Mouse (Mus musculus) neural tube, embryonic 13.5 days (tissue): ENCODE results near the gene Tln2. TPM values are rescaled to one million over a fixed set of nuclear protein-coding genes. Genes with fewer than 3 reads are reported as not detected.
"Not testable (repeated sequence)": the region's sequence is repeated elsewhere in the genome, so short reads cannot be mapped to it uniquely, and the experiment has no call there.

Source experiments
- ATAC-seq: fragments of 200-750 bp; cut with Nextera tagmentation; 2 replicates; pipeline ENCODE4 v1.8.0; 2017; ENCODE audit warnings: low read depth, mild to moderate bottlenecking, moderate TSS enrichment, moderate library complexity
- H3K27ac ChIP-seq: fragments of 300-500 bp; sonication (generic); replicated peaks from 2 replicates; pipeline ENCODE4 v1.5.1; 2015; ENCODE audit warnings: moderate library complexity, mild to moderate bottlenecking, inconsistent platforms
- H3K27me3 ChIP-seq: fragments of 300-500 bp; sonication (generic); 2 replicates; pipeline ENCODE4 v1.6.1; 2015; ENCODE audit warnings: mild to moderate bottlenecking, inconsistent platforms
- H3K36me3 ChIP-seq: fragments of 300-500 bp; sonication (generic); 2 replicates; pipeline ENCODE4 v1.6.1; 2015; ENCODE audit warnings: mild to moderate bottlenecking, inconsistent platforms
- H3K4me1 ChIP-seq: fragments of 300-500 bp; sonication (generic); replicated peaks from 2 replicates; pipeline ENCODE4 v1.6.1; 2015; ENCODE audit warnings: inconsistent platforms
- H3K4me2 ChIP-seq: fragments of 300-500 bp; sonication (generic); 2 replicates; pipeline ENCODE4 v1.6.1; 2015; ENCODE audit warnings: inconsistent platforms, mild to moderate bottlenecking, moderate library complexity
- H3K4me3 ChIP-seq: fragments of 300-500 bp; sonication (generic); 2 replicates; pipeline ENCODE4 v1.5.1; 2015; ENCODE audit warnings: mild to moderate bottlenecking, inconsistent platforms
- H3K9ac ChIP-seq: fragments of 300-500 bp; sonication (generic); 2 replicates; pipeline ENCODE4 v1.6.1; 2015; ENCODE audit warnings: moderate library complexity, mild to moderate bottlenecking, inconsistent platforms
- H3K9me3 ChIP-seq: fragments of 300-500 bp; sonication (generic); 2 replicates; pipeline ENCODE4 v1.6.1; 2016; ENCODE audit warnings: inconsistent platforms
- WGBS: fragments of 180-500 bp; shearing (Covaris S2); methylation state at CpG from one replicate; pipeline ENCODE4 v1.1.7; 2015; 5-methylcytosine and 5-hydroxymethylcytosine counted together
- polyA plus RNA-seq: library from polyadenylated mRNA; unstranded; fragments of >200 nt; fragmentation: Nextera tagmentation; extraction: Ambion mirVana; gene quantifications from 2 replicates; pipeline ENCODE4 v1.2.1, GENCODE M21; 2015

Gene Tln2
- polyA plus RNA-seq, 1 experiment from 2014 or later: 34.7 TPM

DNA sequence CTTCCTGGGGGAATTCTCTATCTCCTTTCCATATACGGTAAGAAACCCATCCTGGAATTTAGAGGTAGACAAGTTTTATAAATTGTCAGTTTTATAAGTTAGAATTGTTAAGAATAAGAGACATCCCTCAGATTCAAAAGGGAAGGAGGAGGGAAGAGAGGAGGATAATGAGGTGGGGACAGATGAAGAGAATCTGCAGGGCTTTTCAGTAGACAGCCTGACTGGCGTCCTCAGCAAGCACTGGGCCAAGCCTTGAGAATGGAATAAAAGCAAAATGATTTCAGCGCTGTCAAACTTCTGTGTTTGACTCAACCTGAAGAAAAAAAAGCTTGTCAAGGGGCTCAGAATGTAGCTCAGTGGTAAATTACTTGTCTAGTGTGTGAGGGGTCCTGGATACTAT, 272.7 kb downstream of the Tln2 start:
- WGBS: 88% methylated on average over 3 of the region's 3 CpGs
- Histone ChIP-seq H3K4me1 (peaks cover 18% of the 10 kb centered on the region), H3K36me3 (peaks cover 22% of the 10 kb centered on the region; the same call in 1 of the 2 replicates), H3K4me2 (no peak overlapping the region), H3K4me3 (no peak overlapping the region), H3K9ac (no peak overlapping the region), H3K27ac (no peak overlapping the region), H3K9me3 (no peaks in the 10 kb centered on the region), H3K27me3 (no peaks in the 10 kb centered on the region)
- no peak for ATAC-seq

DNA sequence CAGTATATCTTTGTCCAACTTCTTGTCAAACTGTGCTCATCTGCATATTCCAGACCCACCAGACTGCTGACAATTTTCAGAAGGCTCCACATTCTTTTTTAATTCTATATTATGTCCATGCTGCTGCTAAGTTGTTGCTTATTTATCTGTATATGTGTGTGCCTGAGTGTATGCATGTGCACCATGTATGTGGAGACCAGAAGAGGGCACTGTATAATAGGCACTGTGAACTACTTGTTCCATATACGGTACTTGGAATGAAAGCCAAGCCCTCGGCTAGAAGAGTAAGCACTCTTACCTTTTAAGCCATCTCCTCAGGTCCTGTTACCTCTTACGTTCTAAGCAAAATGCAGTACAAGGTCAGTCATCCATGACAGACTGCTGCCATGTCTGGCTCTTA, 274.0 kb downstream of the Tln2 start:
- peaks cover 18% of the 10 kb centered on the region for H3K4me1 ChIP-seq
- H3K4me3 ChIP-seq: no peak overlapping the region

GRCm38 (mm10) chr9:67281812-67282211, 277.7 kb downstream of the Tln2 start:
- no peak for ATAC-seq
- H3K27ac ChIP-seq: no peak overlapping the region
- 71% methylated on average over 6 of the region's 6 CpGs for WGBS

More for the DNA sequence above, 274.0 kb downstream of the Tln2 start:
- no peak overlapping the region for H3K9ac ChIP-seq
- no peak overlapping the region for H3K27ac ChIP-seq
- ATAC-seq: no peak
- no peak overlapping the region for H3K4me2 ChIP-seq
- H3K27me3 ChIP-seq: no peaks in the 10 kb centered on the region
- peaks cover 22% of the 10 kb centered on the region; the same call in 1 of the 2 replicates for H3K36me3 ChIP-seq
- 87% methylated on average over 3 of the region's 3 CpGs for WGBS
- H3K9me3 ChIP-seq: no peaks in the 10 kb centered on the region

GRCm38 (mm10) chr9:67280311-67280710, 279.2 kb downstream of the Tln2 start:
- ATAC-seq, H3K4me2 ChIP-seq, H3K4me3 ChIP-seq, H3K9me3 ChIP-seq, H3K9ac ChIP-seq, H3K27ac ChIP-seq, H3K27me3 ChIP-seq, H3K36me3 ChIP-seq: not testable (repeated sequence)
- peaks cover 10% of the 10 kb centered on the region; the same call in 1 of the 2 replicates for H3K4me1 ChIP-seq

More at GRCm38 (mm10) chr9:67281812-67282211, 277.7 kb downstream of the Tln2 start:
- Histone ChIP-seq H3K9ac (no peak overlapping the region), H3K4me3 (no peak overlapping the region), H3K27me3 (no peaks in the 10 kb centered on the region), H3K36me3 (peaks cover 6% of the 10 kb centered on the region; the same call in 1 of the 2 replicates), H3K9me3 (no peaks in the 10 kb centered on the region), H3K4me1 (peaks cover 10% of the 10 kb centered on the region; the same call in 1 of the 2 replicates), H3K4me2 (no peak overlapping the region)

DNA sequence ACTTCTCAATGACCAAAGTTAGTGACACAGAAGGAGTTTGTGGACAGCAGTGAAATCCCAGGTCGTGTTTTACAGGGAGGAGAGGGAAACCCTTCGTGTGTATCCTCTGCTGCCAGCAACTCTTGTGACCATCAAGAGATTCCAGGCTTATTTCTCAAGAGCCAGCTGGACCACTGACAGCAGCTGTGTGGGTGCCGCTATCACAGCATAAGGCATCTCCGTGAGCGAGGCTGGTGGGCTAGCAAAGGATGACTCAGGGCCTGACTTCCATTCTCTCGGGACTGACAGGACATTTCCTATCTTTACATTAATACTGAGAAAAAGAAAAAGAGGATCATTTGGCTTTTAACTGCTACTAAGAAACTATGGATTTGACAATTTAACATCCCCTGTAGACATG, 283.1 kb downstream of the Tln2 start:
- no peak overlapping the region for H3K4me2 ChIP-seq
- no peaks in the 10 kb centered on the region for H3K27me3 ChIP-seq
- no peak for ATAC-seq
- no peaks in the 10 kb centered on the region for H3K4me1 ChIP-seq
- no peaks in the 10 kb centered on the region for H3K9me3 ChIP-seq
- WGBS: 97% methylated on average over 6 of the region's 6 CpGs
- H3K4me3 ChIP-seq: no peak overlapping the region
- no peak overlapping the region for H3K9ac ChIP-seq
- no peaks in the 10 kb centered on the region; the same call in 1 of the 2 replicates for H3K36me3 ChIP-seq
- no peak overlapping the region for H3K27ac ChIP-seq

DNA sequence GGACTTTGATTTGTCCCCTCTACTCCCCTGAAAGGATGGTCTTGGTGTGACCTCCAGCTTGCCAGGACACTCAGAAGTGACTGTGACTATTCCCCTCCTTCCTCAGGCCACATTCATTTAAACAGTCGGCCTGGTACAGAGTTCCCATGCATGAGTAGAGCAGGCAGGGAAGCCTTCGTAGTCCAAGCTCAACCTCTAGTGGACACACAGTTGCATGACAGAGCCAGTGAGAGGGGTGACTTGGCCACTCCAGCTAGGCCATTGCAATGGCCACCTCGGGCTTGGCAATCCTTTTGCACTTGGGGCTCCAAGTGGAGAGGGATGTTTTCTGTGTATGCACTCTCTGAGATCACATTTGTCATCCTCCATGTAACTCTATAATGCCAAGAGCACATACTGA, 285.2 kb downstream of the Tln2 start:
- 64% methylated on average over 3 of the region's 3 CpGs for WGBS
- Histone ChIP-seq H3K9ac (no peak overlapping the region), H3K4me2 (no peak overlapping the region), H3K9me3 (no peaks in the 10 kb centered on the region), H3K4me3 (no peak overlapping the region), H3K4me1 (peaks cover 4% of the 10 kb centered on the region; the same call in 1 of the 2 replicates), H3K27ac (no peak overlapping the region), H3K36me3 (no peaks in the 10 kb centered on the region; the same call in 1 of the 2 replicates), H3K27me3 (no peaks in the 10 kb centered on the region)
- ATAC-seq: no peak

GRCm38 (mm10) chr9:67273362-67273761, 286.1 kb downstream of the Tln2 start:
- Histone ChIP-seq H3K27ac (no peak overlapping the region), H3K36me3 (no peaks in the 10 kb centered on the region; the same call in 1 of the 2 replicates), H3K9me3 (no peaks in the 10 kb centered on the region), H3K4me1 (peaks cover 4% of the 10 kb centered on the region; the same call in 1 of the 2 replicates), H3K27me3 (no peaks in the 10 kb centered on the region), H3K4me2 (no peak overlapping the region), H3K9ac (no peak overlapping the region), H3K4me3 (no peak overlapping the region)
- ATAC-seq: no peak

DNA sequence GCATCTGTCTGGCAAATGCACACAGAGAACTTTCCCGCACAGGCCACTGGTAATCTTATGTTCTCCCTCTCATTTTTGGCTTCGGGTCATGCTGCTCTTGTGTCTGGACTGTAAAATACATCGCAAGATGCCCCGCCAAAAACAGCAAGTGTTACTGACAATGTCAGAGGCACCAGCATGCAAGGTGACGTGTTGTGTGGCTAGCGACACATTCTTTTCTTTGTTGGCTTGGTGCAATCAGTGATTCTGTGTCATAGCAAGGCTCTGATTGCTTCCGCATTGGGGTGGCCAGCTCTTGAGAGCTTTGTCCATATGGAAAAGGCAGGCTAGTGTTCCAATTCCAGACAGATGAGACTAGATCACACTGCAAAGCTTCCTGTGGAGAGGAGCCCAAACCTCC, 288.8 kb downstream of the Tln2 start:
- H3K36me3 ChIP-seq: no peaks in the 10 kb centered on the region

GRCm38 (mm10) chr9:67270061-67270595, 289.4 kb downstream of the Tln2 start:
- Histone ChIP-seq H3K9me3 (no peaks in the 10 kb centered on the region), H3K27me3 (no peaks in the 10 kb centered on the region), H3K4me2 (no peak overlapping the region), H3K9ac (no peak overlapping the region), H3K36me3 (no peaks in the 10 kb centered on the region), H3K4me3 (no peak overlapping the region), H3K27ac (0 out of 2 replicates have a peak overlapping the region, but pooled peaks have one; percentile 11), H3K4me1 (peaks cover 19% of the 10 kb centered on the region)
- ATAC-seq: no peak
- WGBS: 83% methylated on average over 7 of the region's 7 CpGs

More for the DNA sequence above, 288.8 kb downstream of the Tln2 start:
- H3K9me3 ChIP-seq: no peaks in the 10 kb centered on the region
- 79% methylated on average over 7 of the region's 7 CpGs for WGBS
- H3K4me3 ChIP-seq: no peak overlapping the region
- 0 out of 2 replicates have a peak overlapping the region, but pooled peaks have one; percentile 24 for H3K27ac ChIP-seq
- ATAC-seq: no peak
- no peak overlapping the region for H3K9ac ChIP-seq
- H3K27me3 ChIP-seq: no peaks in the 10 kb centered on the region
- peaks cover 13% of the 10 kb centered on the region for H3K4me1 ChIP-seq
- no peak overlapping the region for H3K4me2 ChIP-seq

DNA sequence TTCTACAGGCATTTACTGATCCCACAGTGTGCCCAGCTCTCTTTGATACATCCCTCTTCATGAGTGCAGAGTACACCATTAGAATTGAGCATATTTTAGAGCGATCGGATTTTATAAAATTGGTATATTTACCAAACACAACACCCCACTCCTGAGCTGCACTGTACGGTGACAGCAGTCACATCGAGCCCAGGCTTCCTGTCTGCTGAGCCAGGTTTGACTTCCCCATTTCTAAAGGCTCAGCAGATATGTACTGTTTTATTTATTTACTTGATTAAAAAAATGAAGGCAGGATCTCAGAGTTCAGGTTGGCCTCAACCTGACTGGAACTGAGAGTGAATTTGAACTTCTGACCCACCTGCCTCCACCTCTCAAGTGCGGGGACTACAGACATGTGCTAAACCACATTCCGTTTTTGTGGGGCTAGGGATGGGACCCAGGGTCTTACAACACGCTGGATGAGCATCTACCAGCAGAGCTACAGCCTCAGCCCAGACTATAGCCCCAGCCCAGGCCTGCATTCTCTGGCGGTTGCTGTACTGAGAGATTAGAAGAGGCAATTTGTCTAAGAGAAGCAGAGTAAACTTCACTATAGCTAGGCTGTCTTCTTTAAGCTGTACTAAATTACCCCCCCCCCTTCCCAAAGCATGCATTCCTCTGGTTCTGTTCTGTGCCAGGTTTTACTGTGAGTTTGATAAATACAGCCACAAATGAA, 292.1 kb downstream of the Tln2 start:
- no peak overlapping the region for H3K4me2 ChIP-seq
- H3K27me3 ChIP-seq: no peaks in the 10 kb centered on the region
- peaks cover 26% of the 10 kb centered on the region for H3K4me1 ChIP-seq
- 89% methylated on average over 8 of the region's 8 CpGs for WGBS
- no peak overlapping the region for H3K9ac ChIP-seq
- H3K4me3 ChIP-seq: no peak overlapping the region
- no peaks in the 10 kb centered on the region for H3K9me3 ChIP-seq
- no peak overlapping the region for H3K27ac ChIP-seq
- ATAC-seq: no peak
- 0 out of 2 replicates have a peak, but pooled peaks cover 3% of the 10 kb centered on the region for H3K36me3 ChIP-seq

DNA sequence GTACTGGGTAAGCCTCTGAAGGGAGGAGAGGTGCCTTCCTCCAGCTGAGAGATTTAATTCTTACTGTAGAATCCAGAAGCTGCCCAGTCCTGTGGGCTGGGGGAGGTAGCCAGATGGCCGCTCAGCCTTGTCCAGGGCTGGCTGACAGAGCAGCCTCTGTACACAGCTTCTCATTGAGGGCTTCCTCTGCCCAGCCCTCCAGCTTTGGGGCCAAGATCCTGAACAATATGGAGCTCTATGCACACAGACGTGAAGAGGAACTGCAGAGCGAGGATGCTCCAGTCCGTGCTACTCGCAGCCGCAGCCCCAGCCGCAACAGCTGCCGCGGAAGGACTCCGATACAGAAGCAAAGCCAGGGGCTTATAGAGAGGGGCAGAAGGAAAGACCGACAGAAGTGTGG, 294.0 kb downstream of the Tln2 start:
- 82% methylated on average over 11 of the region's 11 CpGs for whole genome bisulfite sequencing
- no peaks in the 10 kb centered on the region for H3K9me3 ChIP-seq
- H3K4me2 ChIP-seq: no peak overlapping the region
- no peaks in the 10 kb centered on the region for H3K27me3 ChIP-seq
- 0 out of 2 replicates have a peak, but pooled peaks cover 3% of the 10 kb centered on the region for H3K36me3 ChIP-seq
- peak overlapping the region; percentile 68 for H3K27ac ChIP-seq
- peaks cover 31% of the 10 kb centered on the region for H3K4me1 ChIP-seq
- peak; percentile 47; the same call in 1 of the 2 replicates for ATAC-seq
- H3K4me3 ChIP-seq: no peak overlapping the region
- H3K9ac ChIP-seq: no peak overlapping the region

GRCm38 (mm10) chr9:67264896-67265295, 294.6 kb downstream of the Tln2 start:
- Histone ChIP-seq H3K4me3 (no peak overlapping the region), H3K9me3 (no peaks in the 10 kb centered on the region), H3K9ac (no peak overlapping the region), H3K27ac (peak overlapping the region; percentile 68; the same call in 1 of the 2 replicates), H3K36me3 (0 out of 2 replicates have a peak, but pooled peaks cover 3% of the 10 kb centered on the region), H3K4me2 (no peak overlapping the region), H3K4me1 (peaks cover 31% of the 10 kb centered on the region), H3K27me3 (no peaks in the 10 kb centered on the region)
- WGBS: 55% methylated on average over 2 of the region's 2 CpGs
- 0 out of 2 replicates have a peak, but pooled peaks have one; percentile 40 for ATAC-seq
